Mouse (Mus musculus): ENCODE measurements around the gene Gpx5.
A peak's percentile ranks its signal among the peaks of the same experiment; 100 is the strongest.

Gpx5 gene

GRCm38 (mm10) chr13:21292631-21293030 lies at the start of gene Gpx5:
Gpx5 (minus strand) TSS chr13:21292731.
- DNase-seq: no peak

GRCm38 (mm10) chr13:21327424-21327823 lies 34.9 kb upstream of the Gpx5 start:
- peak; percentile 17 to 25 for DNase-seq

- DNase-seq: peak; percentile 93 to 94
Observed at GRCm38 (mm10) chr13:21326657-21327211, 34.2 kb upstream of the Gpx5 start.

- DNase-seq: peak; percentile 15 to 44
Observed at GRCm38 (mm10) chr13:21326191-21326590, 33.7 kb upstream of the Gpx5 start.

GRCm38 (mm10) chr13:21323405-21323804 lies 30.9 kb upstream of the Gpx5 start:
- DNase-seq: no peak

- DNase-seq: peak; percentile 48 to 65
Observed at GRCm38 (mm10) chr13:21322509-21323375, 30.2 kb upstream of the Gpx5 start.

- peak; percentile 13 to 22 for DNase-seq
Observed at GRCm38 (mm10) chr13:21321890-21322494, 29.5 kb upstream of the Gpx5 start.

GRCm38 (mm10) chr13:21320262-21320661 lies 27.7 kb upstream of the Gpx5 start:
- DNase-seq: no peak

GRCm38 (mm10) chr13:21313903-21314302 lies 21.4 kb upstream of the Gpx5 start:
- DNase-seq: no peak

- DNase-seq: no peak
Observed at GRCm38 (mm10) chr13:21312854-21313253, 20.3 kb upstream of the Gpx5 start.

GRCm38 (mm10) chr13:21311926-21312325 lies 19.4 kb upstream of the Gpx5 start, which contains the start of gene Gpx6:
Gpx6 (plus strand) TSS chr13:21312125.
- no peak for DNase-seq

- DNase-seq: no peak
Observed at GRCm38 (mm10) chr13:21309788-21310187, 17.3 kb upstream of the Gpx5 start.

- DNase-seq: no peak
Observed at GRCm38 (mm10) chr13:21304483-21305066, 12.0 kb upstream of the Gpx5 start.

- DNase-seq: no peak
Observed at GRCm38 (mm10) chr13:21298557-21298956, 6.0 kb upstream of the Gpx5 start.

GRCm38 (mm10) chr13:21279559-21279958 lies 13.0 kb downstream of the Gpx5 start:
- DNase-seq: peak; percentile 93

- DNase-seq: peak; percentile 22 to 35
Observed at GRCm38 (mm10) chr13:21279076-21279475, 13.5 kb downstream of the Gpx5 start.

- peak; percentile 24 to 42 for DNase-seq
Observed at GRCm38 (mm10) chr13:21276551-21276950, 16.0 kb downstream of the Gpx5 start.

GRCm38 (mm10) chr13:21275815-21276550 lies 16.5 kb downstream of the Gpx5 start:
- DNase-seq: peak; percentile 90

- DNase-seq: peak; percentile 46 to 55
Observed at GRCm38 (mm10) chr13:21275021-21275814, 17.3 kb downstream of the Gpx5 start.

- DNase-seq: no peak
Observed at GRCm38 (mm10) chr13:21268262-21268661, 24.3 kb downstream of the Gpx5 start.

- no peak for DNase-seq
Observed at GRCm38 (mm10) chr13:21267541-21267940, 25.0 kb downstream of the Gpx5 start.

GRCm38 (mm10) chr13:21265736-21266135 lies 26.8 kb downstream of the Gpx5 start:
- no peak for DNase-seq
